Comparison of ENCODE assay signal across 29 mouse cellular contexts in genomic region chr3:104659758-104660157, GRCm38 (mm10). TPM values are rescaled to one million over a fixed set of nuclear protein-coding genes. Genes with fewer than 3 reads are reported as not detected.
DNase-seq lines count a peak whose midpoint lies in the region; ATAC-seq and TF ChIP-seq lines count a peak whose summit lies in the region.
"Had no signal": no experiment of that assay in that cellular context is flagged by ENCODE, and none has a peak within 500 bp of the region (broad histone marks: within the 10 kb centered on the region; RNA-seq: fewer than 3 reads in every experiment).

No protein-coding gene starts in this region.

- peak overlapping the region; percentile 13; the same call in 1 of the 2 replicates for H3K27ac ChIP-seq in kidney, postnatal 0 days
- H3K27ac ChIP-seq in liver, embryonic 12.5 days, result peak overlapping the region; percentile 71
- no peak overlapping the region for H3K27ac ChIP-seq in liver, postnatal 0 days (ENCODE audit: low read depth)
- H3K27ac ChIP-seq in midbrain, embryonic 13.5 days, result no peak overlapping the region
- H3K27ac ChIP-seq in forebrain, embryonic 13.5 days, result no peak overlapping the region
- H3K27ac ChIP-seq: embryonic facial prominence, embryonic 10.5 days; embryonic facial prominence, embryonic 15.5 days; hindbrain, embryonic 12.5 days; hindbrain, postnatal 0 days; midbrain, embryonic 15.5 days; neural tube, embryonic 15.5 days; stomach, postnatal 0 days had no signal

- H3K9ac ChIP-seq in kidney, postnatal 0 days (ENCODE audit: low read depth, low read length), result no peak overlapping the region
- no peak overlapping the region for H3K9ac ChIP-seq in liver, embryonic 12.5 days
- no peak overlapping the region for H3K9ac ChIP-seq in liver, postnatal 0 days (replicated peaks)
- H3K9ac ChIP-seq in midbrain, embryonic 13.5 days (replicated peaks), result no peak overlapping the region
- no peak overlapping the region for H3K9ac ChIP-seq in forebrain, embryonic 13.5 days
- H3K9ac ChIP-seq: embryonic facial prominence, embryonic 15.5 days; hindbrain, embryonic 12.5 days; midbrain, embryonic 15.5 days; neural tube, embryonic 15.5 days had no signal

- TF ChIP-seq EP300 in liver, postnatal 0 days (IDR thresholded peaks at IDR 0.05; ENCODE audit: low read depth), result no peak

- TF ChIP-seq CTCF in kidney, postnatal 0 days (IDR thresholded peaks at IDR 0.05; ENCODE audit: low read depth), result no peak
- no peak for TF ChIP-seq CTCF in liver, postnatal 0 days (IDR thresholded peaks at IDR 0.05; ENCODE audit: low read depth)

- H3K36me3 ChIP-seq in kidney, postnatal 0 days (ENCODE audit: insufficient read depth, low read length), result peaks cover 9% of the 10 kb centered on the region
- H3K36me3 ChIP-seq in liver, embryonic 12.5 days, result peaks cover 50% of the 10 kb centered on the region
- peaks cover 36% of the 10 kb centered on the region for H3K36me3 ChIP-seq in liver, postnatal 0 days (replicated peaks; ENCODE audit: insufficient read depth, low read length)
- H3K36me3 ChIP-seq in midbrain, embryonic 13.5 days, result peaks cover 8% of the 10 kb centered on the region; the same call in 1 of the 2 replicates
- H3K36me3 ChIP-seq in forebrain, embryonic 13.5 days (ENCODE audit: poor library complexity, severe bottlenecking), result peaks cover 4% of the 10 kb centered on the region
- H3K36me3 ChIP-seq: embryonic facial prominence, embryonic 15.5 days; midbrain, embryonic 15.5 days; neural tube, embryonic 15.5 days had no signal

- H3K4me2 ChIP-seq in kidney, postnatal 0 days (ENCODE audit: low read length), result no peak overlapping the region
- H3K4me2 ChIP-seq in liver, embryonic 12.5 days, result no peak overlapping the region
- no peak overlapping the region for H3K4me2 ChIP-seq in liver, postnatal 0 days (ENCODE audit: low read depth, low read length)
- H3K4me2 ChIP-seq in midbrain, embryonic 13.5 days (replicated peaks), result no peak overlapping the region
- H3K4me2 ChIP-seq in forebrain, embryonic 13.5 days, result no peak overlapping the region
- H3K4me2 ChIP-seq: embryonic facial prominence, embryonic 15.5 days; heart, embryonic 11.5 days; hindbrain, embryonic 12.5 days; midbrain, embryonic 15.5 days; neural tube, embryonic 15.5 days had no signal

- no peak for DNase-seq in kidney, postnatal 0 days (ENCODE audit: low spot score)
- DNase-seq in kidney, postnatal 4 days, result no peak
- DNase-seq in liver, postnatal 0 days, result no peak
- DNase-seq in layer of hippocampus, adult 9-10 months (ENCODE audit: low spot score), result no peak
- DNase-seq: adrenal gland, postnatal 25 days; cerebellum, postnatal 10 days; gastrocnemius, postnatal 14 days; heart, postnatal 36 days; layer of hippocampus, postnatal 36 days; lung, postnatal 36 days; retina, postnatal 1 day; right cerebral cortex, postnatal 25 days; spleen, adult 18-20 months; thymus, adult 18-20 months; thymus, postnatal 36 days had no signal

- no peak overlapping the region for H3K4me3 ChIP-seq in kidney, postnatal 0 days (replicated peaks; ENCODE audit: low read depth, low read length)
- H3K4me3 ChIP-seq in liver, embryonic 12.5 days, result no peak overlapping the region
- no peak overlapping the region for H3K4me3 ChIP-seq in liver, postnatal 0 days (ENCODE audit: low read depth, low read length)
- H3K4me3 ChIP-seq in midbrain, embryonic 13.5 days (replicated peaks), result no peak overlapping the region
- H3K4me3 ChIP-seq in forebrain, embryonic 13.5 days, result no peak overlapping the region
- H3K4me3 ChIP-seq: embryonic facial prominence, embryonic 10.5 days; embryonic facial prominence, embryonic 15.5 days; hindbrain, embryonic 12.5 days; megakaryocyte, embryonic 14.5 days; midbrain, embryonic 15.5 days; neural tube, embryonic 15.5 days had no signal

- no peak for ATAC-seq in kidney, postnatal 0 days (replicated peaks; ENCODE audit: low FRiP score, low read depth)
- peak; percentile 56 for ATAC-seq in liver, embryonic 12.5 days
- ATAC-seq in liver, postnatal 0 days, result peak; percentile 27; the same call in 1 of the 2 replicates
- ATAC-seq in midbrain, embryonic 13.5 days, result no peak
- no peak for ATAC-seq in forebrain, embryonic 13.5 days
- ATAC-seq: CD4-positive, CD25-positive, alpha-beta regulatory T cell, adult 4 months; forebrain, embryonic 14.5 days; hindbrain, postnatal 0 days; midbrain, embryonic 15.5 days had no signal

- H3K9me3 ChIP-seq in kidney, postnatal 0 days (replicated peaks; ENCODE audit: low read length), result no peaks in the 10 kb centered on the region
- H3K9me3 ChIP-seq in liver, embryonic 12.5 days (replicated peaks), result no peaks in the 10 kb centered on the region
- H3K9me3 ChIP-seq in liver, postnatal 0 days (ENCODE audit: low read length), result no peaks in the 10 kb centered on the region
- no peaks in the 10 kb centered on the region for H3K9me3 ChIP-seq in midbrain, embryonic 13.5 days
- H3K9me3 ChIP-seq in forebrain, embryonic 13.5 days (replicated peaks), result no peaks in the 10 kb centered on the region
- H3K9me3 ChIP-seq: embryonic facial prominence, embryonic 10.5 days; embryonic facial prominence, embryonic 15.5 days; hindbrain, embryonic 12.5 days; megakaryocyte, embryonic 14.5 days; midbrain, embryonic 15.5 days; neural tube, embryonic 15.5 days had no signal

- H3K27me3 ChIP-seq in kidney, postnatal 0 days (ENCODE audit: insufficient read depth, low read length), result no peaks in the 10 kb centered on the region
- H3K27me3 ChIP-seq in liver, embryonic 12.5 days (replicated peaks), result no peaks in the 10 kb centered on the region
- H3K27me3 ChIP-seq in liver, postnatal 0 days (ENCODE audit: insufficient read depth, low read length), result no peaks in the 10 kb centered on the region
- no peaks in the 10 kb centered on the region for H3K27me3 ChIP-seq in midbrain, embryonic 13.5 days
- no peaks in the 10 kb centered on the region for H3K27me3 ChIP-seq in forebrain, embryonic 13.5 days
- H3K27me3 ChIP-seq: embryonic facial prominence, embryonic 15.5 days; hindbrain, embryonic 12.5 days; megakaryocyte, embryonic 14.5 days; midbrain, embryonic 15.5 days; neural tube, embryonic 15.5 days had no signal

- H3K4me1 ChIP-seq in kidney, postnatal 0 days (replicated peaks; ENCODE audit: insufficient read depth, low read length), result peaks cover 4% of the 10 kb centered on the region; the same call in 1 of the 2 replicates
- H3K4me1 ChIP-seq in liver, embryonic 12.5 days, result peaks cover 57% of the 10 kb centered on the region
- peaks cover 15% of the 10 kb centered on the region for H3K4me1 ChIP-seq in liver, postnatal 0 days (ENCODE audit: insufficient read depth)
- H3K4me1 ChIP-seq in midbrain, embryonic 13.5 days (replicated peaks), result 0 out of 2 replicates have a peak, but pooled peaks cover 5% of the 10 kb centered on the region
- H3K4me1 ChIP-seq in forebrain, embryonic 13.5 days, result peaks cover 5% of the 10 kb centered on the region
- H3K4me1 ChIP-seq: hindbrain, embryonic 12.5 days; neural tube, embryonic 15.5 days had no signal

- 83% methylated on average over 4 of the region's 4 CpGs for WGBS in kidney, postnatal 0 days
- 52% methylated on average over 4 of the region's 4 CpGs for WGBS in liver, embryonic 12.5 days (ENCODE audit: insufficient replicate concordance)
- 57% methylated on average over 4 of the region's 4 CpGs for WGBS in liver, postnatal 0 days (ENCODE audit: insufficient replicate concordance)
- 95% methylated on average over 4 of the region's 4 CpGs for WGBS in midbrain, embryonic 13.5 days
- 94% methylated on average over 4 of the region's 4 CpGs for WGBS in forebrain, embryonic 13.5 days

RNA-seq across cellular contexts. Expression of gene Slc16a1, which starts 21.3 kb away (rescaled TPM):
- 39.6 and 43.2 TPM in 2 replicates for polyA plus RNA-seq in kidney, postnatal 0 days (2015; fragmentation: Nextera tagmentation; extraction: Ambion mirVana)
- 95.7 and 96.9 TPM in 2 replicates for polyA plus RNA-seq in liver, embryonic 12.5 days (2016; fragmentation: Nextera tagmentation; extraction: Ambion mirVana)
- 62.7 and 69.6 TPM in 2 replicates for polyA plus RNA-seq in liver, postnatal 0 days (2015; fragmentation: Nextera tagmentation; extraction: Ambion mirVana)
- polyA plus RNA-seq in midbrain, embryonic 13.5 days (2015; fragmentation: Nextera tagmentation; extraction: Ambion mirVana), result 9.4 and 9.6 TPM in 2 replicates
- 18.4 and 19.7 TPM in 2 replicates for polyA plus RNA-seq in forebrain, embryonic 13.5 days (2015; fragmentation: Nextera tagmentation; extraction: Ambion mirVana)

Comparison
In these comparisons a context has a peak if more than half of its experiments do, and no peak if none do; other contexts are left out.
1. H3K27ac ChIP-seq: peak in kidney, postnatal 0 days (single experiment) and liver, embryonic 12.5 days (single experiment); none in liver, postnatal 0 days (single experiment), midbrain, embryonic 13.5 days (single experiment) and forebrain, embryonic 13.5 days (single experiment).
2. ATAC-seq: peak in liver, embryonic 12.5 days (single experiment) and liver, postnatal 0 days (single experiment); none in kidney, postnatal 0 days (single experiment), midbrain, embryonic 13.5 days (single experiment) and forebrain, embryonic 13.5 days (single experiment).